Mouse (Mus musculus) liver, embryonic 14.5 days (tissue): ENCODE measurements at regions not wholly inside any gene's neighbourhood (a gene's known extent, or its start where the extent isn't known, plus 50 kb on each side); places are given as distances from the start of the nearest gene placed in this dataset.

Experiments
- CTCF ChIP-seq: IDR thresholded peaks from 2 replicates; pipeline ENCODE4 v1.5.1; 2016; ENCODE audit warnings: antibody characterized with exemption, low read depth, control low read depth
- EP300 ChIP-seq: IDR thresholded peaks from 2 replicates; pipeline ENCODE4 v1.6.1; 2016; ENCODE audit warnings: antibody characterized with exemption, low read depth

DNA sequence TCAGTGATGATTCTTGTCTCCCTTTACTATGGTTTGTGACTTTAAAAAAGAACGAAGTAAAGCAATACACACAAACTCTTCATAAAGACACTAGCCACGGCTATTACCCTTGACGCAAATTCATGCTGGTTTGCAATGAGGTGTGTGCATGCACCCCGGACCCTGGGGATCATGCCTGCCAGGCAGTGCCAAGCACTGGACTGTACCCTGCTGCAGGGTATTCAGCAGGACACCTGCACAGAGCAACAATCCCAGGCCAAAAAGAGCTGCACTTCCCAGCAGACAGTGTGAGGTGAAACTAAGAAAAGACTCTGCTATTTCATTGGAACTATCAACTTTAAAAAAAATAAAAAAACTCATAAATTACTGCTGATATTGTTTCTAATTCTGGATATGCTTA, 71.4 kb downstream of the Adra2a start:
- no peak for TF ChIP-seq CTCF
- no peak for TF ChIP-seq EP300
